Mouse (Mus musculus) brain, embryonic 14.5 days (tissue): ENCODE measurements around the gene Ttc28.

ENCODE experiments used
- CTCF ChIP-seq: fragments of 200-500 bp; IDR thresholded peaks from 2 replicates; pipeline ENCODE4 v1.5.1; 2012; ENCODE audit warnings: inconsistent platforms, mild to moderate bottlenecking, moderate library complexity, borderline replicate concordance; ENCODE audit not compliant: insufficient read depth, insufficient read length; ENCODE audit errors: extremely low read depth
- POLR2A ChIP-seq: fragments of 200-500 bp; IDR thresholded peaks from 2 replicates; pipeline ENCODE4 v1.6.1; 2012; ENCODE audit warnings: mild to moderate bottlenecking, inconsistent platforms, borderline replicate concordance; ENCODE audit not compliant: poor library complexity, insufficient read depth, insufficient read length, severe bottlenecking; ENCODE audit errors: extremely low read depth

DNA sequence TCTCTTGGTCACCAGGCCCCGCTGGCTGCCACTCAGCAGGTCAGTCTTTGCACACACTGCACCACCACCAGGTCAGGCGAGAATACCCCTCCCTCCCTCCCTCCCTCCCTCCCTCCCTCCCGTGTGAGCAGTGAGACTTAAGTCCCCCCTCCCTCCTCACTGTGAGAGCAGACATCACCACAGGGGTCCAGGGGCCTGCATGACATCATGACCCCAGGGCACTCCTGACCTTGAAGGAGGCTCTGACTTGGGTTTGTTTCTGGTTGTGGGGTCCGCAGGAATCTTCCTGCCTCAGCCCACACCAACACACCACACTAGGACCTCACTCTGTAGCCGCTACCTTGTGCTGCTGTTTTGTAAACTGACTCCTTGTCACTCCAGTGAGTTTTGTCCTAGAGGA lies 408.0 kb downstream of the Ttc28 start:
- TF ChIP-seq POLR2A (no peak), CTCF (no peak)
